Mouse (Mus musculus) large intestine, adult 2 months (tissue): ENCODE data around the gene Htr7. TPM values are rescaled to one million over a fixed set of nuclear protein-coding genes. Genes with fewer than 3 reads are reported as not detected.

Experiments
- DNase-seq: peaks from one replicate; pipeline ENCODE4 v3.0.0-alpha.2; 2012; ENCODE audit warnings: low read depth, low spot score
- WGBS: fragments of 180-500 bp; shearing (Covaris S2); methylation state at CpG from one replicate; pipeline ENCODE4 v1.1.7; 2018; 5-methylcytosine and 5-hydroxymethylcytosine counted together
- polyA plus RNA-seq: library from polyadenylated mRNA; depleted of rRNA; stranded (reverse); fragments of >200 nt; gene quantifications from 2 replicates; pipeline ENCODE4 v1.2.3, GENCODE M21; 2012; rRNA removed

Gene Htr7
- polyA plus RNA-seq, 1 experiment = 0.31 TPM

DNA sequence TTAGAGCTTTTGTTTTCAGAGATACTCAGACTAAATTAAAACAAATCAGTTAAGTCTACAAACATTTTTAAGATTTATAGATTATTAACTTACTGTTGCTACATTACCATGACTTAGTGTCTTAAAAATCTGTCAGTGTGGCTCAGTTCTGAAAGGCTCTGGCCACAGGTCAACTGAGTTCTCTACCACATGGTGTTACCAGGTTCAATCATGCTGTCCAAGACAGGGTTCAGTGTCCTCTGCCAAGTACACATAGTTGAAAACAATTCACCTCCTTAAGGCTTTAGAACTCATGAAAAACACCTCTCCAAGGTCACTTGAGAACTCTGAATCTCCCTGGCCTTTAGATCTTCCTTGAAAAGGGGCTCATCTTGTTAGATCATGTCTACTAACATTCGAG is 69.8 kb downstream of the Htr7 start:
- DNase-seq = no peak
- WGBS = 62% methylated on average over 1 of the region's 1 CpGs

DNA sequence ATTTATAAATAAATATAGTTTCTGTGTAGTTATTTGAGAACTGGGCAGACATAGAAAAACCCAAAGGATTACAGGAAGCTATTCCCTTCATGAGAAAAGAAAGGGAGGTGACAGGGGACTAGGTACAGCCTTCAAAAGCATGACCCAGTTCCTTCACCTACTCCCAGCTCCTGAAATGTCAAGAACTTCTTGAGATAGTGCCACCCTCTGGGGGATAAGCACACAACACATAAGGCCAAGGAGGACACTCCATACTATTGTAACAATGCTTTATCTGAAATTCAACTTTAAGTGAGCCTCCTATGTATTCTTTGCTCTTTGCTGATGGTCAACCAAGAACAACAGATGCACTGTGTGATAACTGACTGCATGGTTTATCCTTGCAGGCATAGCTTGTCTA is 82.6 kb downstream of the Htr7 start:
- DNase-seq = no peak

DNA sequence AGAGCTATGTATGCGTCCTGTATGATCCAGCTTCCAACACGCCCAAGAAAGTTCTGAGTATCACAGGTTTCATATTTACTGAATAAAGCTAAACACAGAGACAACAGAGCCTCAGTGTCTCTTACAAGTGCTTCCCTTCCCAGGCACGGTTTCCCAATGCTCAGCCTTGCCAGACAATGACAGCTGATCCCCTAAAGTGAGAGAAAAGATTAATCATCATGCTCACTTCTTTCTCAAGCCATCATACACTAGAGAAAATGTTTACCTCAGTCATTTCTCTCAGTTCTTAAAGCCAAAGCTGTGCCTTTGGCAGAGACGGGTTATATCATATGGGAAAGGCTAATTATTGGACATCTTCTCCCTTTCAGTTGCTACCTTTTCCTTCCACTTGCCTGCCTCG is 99.7 kb downstream of the Htr7 start:
- DNase-seq = no peak
- 72% methylated on average over 5 of the region's 5 CpGs for WGBS

DNA sequence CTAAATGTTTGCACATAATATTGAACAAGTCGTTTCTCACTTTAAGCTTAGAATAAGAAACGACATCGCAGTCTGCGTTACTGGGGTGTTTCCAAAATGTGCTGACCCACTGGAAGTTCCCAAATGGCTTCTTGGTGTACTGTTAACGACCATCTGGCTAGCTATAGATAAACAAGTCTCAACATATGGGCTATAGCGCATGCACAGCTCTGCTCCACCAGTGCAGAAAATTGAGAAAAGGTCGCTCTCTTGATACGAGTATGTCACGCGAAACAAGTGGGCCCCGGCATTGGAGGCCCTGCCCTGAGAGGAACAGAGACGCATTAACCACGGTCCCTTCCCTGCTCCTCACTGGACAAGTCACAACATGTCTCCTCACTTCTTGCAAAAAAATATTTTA is 101.6 kb downstream of the Htr7 start:
- no peak for DNase-seq
- 81% methylated on average over 13 of the region's 13 CpGs for WGBS

DNA sequence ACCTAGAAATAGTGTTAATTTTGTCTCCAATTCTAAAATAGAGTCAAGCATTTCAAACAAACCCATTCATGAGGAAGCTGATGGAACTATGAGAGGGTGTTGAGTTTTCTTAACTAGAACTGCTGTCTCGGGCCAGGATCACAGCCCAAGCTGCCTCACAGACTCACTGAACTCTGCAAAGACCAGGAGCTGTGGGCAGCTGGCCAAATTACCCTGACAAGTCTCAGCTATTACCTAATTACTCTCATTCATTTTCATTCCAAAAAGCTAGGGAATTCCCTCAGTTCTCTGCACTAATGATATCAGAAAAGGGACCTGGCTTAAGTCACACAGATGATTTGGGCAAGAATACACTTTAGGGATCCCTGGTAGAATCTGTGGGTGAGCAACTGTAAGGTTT is 107.4 kb downstream of the Htr7 start:
- WGBS = 39% methylated on average over 1 of the region's 1 CpGs

DNA sequence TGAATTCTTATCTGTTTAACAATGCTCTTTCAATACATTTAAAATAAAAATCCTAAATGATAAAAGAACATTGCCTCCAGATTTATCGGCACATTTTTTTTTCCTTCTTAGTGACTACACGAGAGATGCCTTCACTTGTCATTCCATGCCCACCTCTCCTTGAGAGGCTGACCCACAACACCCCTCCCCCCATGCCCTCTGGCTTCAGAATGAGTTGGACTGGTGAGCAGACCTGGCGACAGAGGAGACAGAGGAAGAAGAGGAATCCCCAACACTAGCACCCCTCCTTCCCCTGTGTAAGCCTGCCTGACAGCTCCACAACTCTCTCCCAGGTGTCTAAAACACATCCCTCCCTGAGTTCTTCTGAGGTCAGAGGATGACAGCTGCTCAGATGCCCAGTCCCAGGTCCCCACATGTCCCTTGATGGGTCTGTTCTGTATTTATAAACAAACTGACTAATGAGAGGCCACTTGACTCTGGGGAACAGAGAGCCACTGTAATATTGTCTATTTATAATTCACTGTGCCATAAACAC is 132.3 kb downstream of the Htr7 start:
- no peak for DNase-seq
- WGBS = 63% methylated on average over 3 of the region's 3 CpGs

More for the DNA sequence above, 107.4 kb downstream of the Htr7 start:
- no peak for DNase-seq

DNA sequence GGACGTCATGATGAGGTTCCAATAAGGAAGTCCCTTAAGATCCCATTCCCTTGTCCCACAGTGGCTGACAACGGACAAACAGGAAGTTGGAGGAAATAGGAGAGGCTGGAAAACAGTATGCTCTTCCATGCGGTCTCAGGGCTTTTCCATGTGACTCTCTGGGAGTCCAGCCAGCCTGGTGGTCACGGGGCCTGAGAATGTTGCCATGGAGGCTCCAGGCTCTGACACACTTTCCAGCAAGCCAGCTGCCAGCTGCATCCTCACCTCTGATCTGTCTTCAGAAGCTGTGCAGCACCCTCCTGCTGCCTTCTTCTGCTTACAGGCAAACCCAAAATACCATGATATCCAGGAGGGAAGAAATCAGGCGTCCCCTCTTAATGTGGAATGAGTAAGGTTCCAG is 132.9 kb downstream of the Htr7 start:
- WGBS = 38% methylated on average over 5 of the region's 5 CpGs
- no peak for DNase-seq

Other genes with a start within 250 kb of the Htr7 start
- gene Rpp30, start 26.2 kb upstream of the Htr7 start, polyA plus RNA-seq = 3.6 and 3.7 TPM in 2 replicates
- gene Ankrd1, start 62.6 kb upstream of the Htr7 start, polyA plus RNA-seq = 0.08 and 0.11 TPM in 2 replicates